Comparison of ENCODE assay signal across 17 mouse cellular contexts in genomic region chr3:33391765-33392540, GRCm38 (mm10).
DNase-seq lines count a peak whose midpoint lies in the region; ATAC-seq and TF ChIP-seq lines count a peak whose summit lies in the region.
"Had no signal": no experiment of that assay in that cellular context is flagged by ENCODE, and none has a peak within 500 bp of the region (broad histone marks: within the 10 kb centered on the region; RNA-seq: fewer than 3 reads in every experiment).

No protein-coding gene starts in this region.

- peak; percentile 36; the same call in 1 of the 2 replicates for ATAC-seq in heart, embryonic 12.5 days (ENCODE audit: insufficient number of reproducible peaks, low FRiP score)
- ATAC-seq in lung, embryonic 15.5 days (ENCODE audit: borderline replicate concordance, extremely low read depth, low FRiP score, low TSS enrichment): peak; percentile 67
- ATAC-seq in hindbrain, embryonic 15.5 days (ENCODE audit: low FRiP score, low read depth): peak; percentile 48; the same call in 1 of the 2 replicates
- peak; percentile 60; the same call in 1 of the 2 replicates for ATAC-seq in midbrain, postnatal 0 days (ENCODE audit: low FRiP score)
- ATAC-seq: forebrain, embryonic 13.5 days had no signal

- no peak for DNase-seq in heart, adult 2 months
- no peak for DNase-seq in lung, postnatal 14 days
- DNase-seq in midbrain, postnatal 0 days (ENCODE audit: low spot score): no peak
- DNase-seq in thymus, postnatal 4 days: no peak
- DNase-seq: adrenal gland, postnatal 10 days; cerebellum, adult 11 months; cerebellum, postnatal 36 days; gastrocnemius, postnatal 36 days; kidney, adult 11 months; kidney, postnatal 36 days; lung, adult 2 months; retina, postnatal 1 day; thymus, adult 2 months had no signal

- TF ChIP-seq CTCF in heart, adult 2 months (IDR thresholded peaks at IDR 0.05): no peak
- TF ChIP-seq CTCF in midbrain, postnatal 0 days (IDR thresholded peaks at IDR 0.05): no peak

- 80% methylated on average over 4 of the region's 4 CpGs for WGBS in heart, embryonic 12.5 days
- WGBS in heart, adult 2 months: 83% methylated on average over 4 of the region's 4 CpGs
- 67% methylated on average over 4 of the region's 4 CpGs for WGBS in lung, embryonic 15.5 days
- WGBS in hindbrain, embryonic 15.5 days: 95% methylated on average over 4 of the region's 4 CpGs
- WGBS in midbrain, postnatal 0 days: 94% methylated on average over 4 of the region's 4 CpGs

- no peaks in the 10 kb centered on the region for H3K27me3 ChIP-seq in heart, embryonic 12.5 days (replicated peaks)
- H3K27me3 ChIP-seq in heart, adult 2 months (ENCODE audit: control insufficient read depth, insufficient read depth, low read length): no peaks in the 10 kb centered on the region
- no peaks in the 10 kb centered on the region for H3K27me3 ChIP-seq in lung, embryonic 15.5 days
- no peaks in the 10 kb centered on the region for H3K27me3 ChIP-seq in hindbrain, embryonic 15.5 days
- no peaks in the 10 kb centered on the region for H3K27me3 ChIP-seq in midbrain, postnatal 0 days (ENCODE audit: insufficient read depth, low read length)
- H3K27me3 ChIP-seq: forebrain, embryonic 13.5 days had no signal

- no peak for TF ChIP-seq EP300 in heart, adult 2 months (IDR thresholded peaks at IDR 0.05; ENCODE audit: insufficient read depth, low read depth, low read length)

- no peak overlapping the region for H3K4me2 ChIP-seq in heart, embryonic 12.5 days
- H3K4me2 ChIP-seq in lung, embryonic 15.5 days: no peak overlapping the region
- no peak overlapping the region for H3K4me2 ChIP-seq in hindbrain, embryonic 15.5 days
- no peak overlapping the region for H3K4me2 ChIP-seq in midbrain, postnatal 0 days (ENCODE audit: low read depth, low read length, poor library complexity, severe bottlenecking)
- H3K4me2 ChIP-seq: forebrain, embryonic 13.5 days had no signal

- no peaks in the 10 kb centered on the region for H3K4me1 ChIP-seq in heart, embryonic 12.5 days (replicated peaks)
- H3K4me1 ChIP-seq in heart, adult 2 months (ENCODE audit: control insufficient read depth, insufficient read depth, low read length): no peaks in the 10 kb centered on the region; the same call in 1 of the 2 replicates
- H3K4me1 ChIP-seq in lung, embryonic 15.5 days: no peaks in the 10 kb centered on the region
- no peaks in the 10 kb centered on the region for H3K4me1 ChIP-seq in hindbrain, embryonic 15.5 days (replicated peaks)
- no peaks in the 10 kb centered on the region for H3K4me1 ChIP-seq in midbrain, postnatal 0 days (ENCODE audit: insufficient read depth, low read length)
- H3K4me1 ChIP-seq: forebrain, embryonic 13.5 days had no signal

- H3K9ac ChIP-seq in heart, embryonic 12.5 days: no peak overlapping the region
- H3K9ac ChIP-seq in heart, adult 2 months (ENCODE audit: low read depth, low read length): no peak overlapping the region
- no peak overlapping the region for H3K9ac ChIP-seq in lung, embryonic 15.5 days
- no peak overlapping the region for H3K9ac ChIP-seq in hindbrain, embryonic 15.5 days
- no peak overlapping the region for H3K9ac ChIP-seq in midbrain, postnatal 0 days (replicated peaks; ENCODE audit: low read length, poor library complexity, severe bottlenecking)
- H3K9ac ChIP-seq: forebrain, embryonic 13.5 days had no signal

- no peaks in the 10 kb centered on the region for H3K79me2 ChIP-seq in heart, adult 2 months (replicated peaks; ENCODE audit: control insufficient read depth, insufficient read depth, low read length)

- H3K4me3 ChIP-seq in heart, embryonic 12.5 days: no peak overlapping the region
- no peak overlapping the region for H3K4me3 ChIP-seq in heart, adult 2 months
- no peak overlapping the region for H3K4me3 ChIP-seq in lung, embryonic 15.5 days
- no peak overlapping the region for H3K4me3 ChIP-seq in hindbrain, embryonic 15.5 days
- no peak overlapping the region for H3K4me3 ChIP-seq in midbrain, postnatal 0 days (ENCODE audit: low read depth, low read length)
- H3K4me3 ChIP-seq: forebrain, embryonic 13.5 days had no signal

- H3K36me3 ChIP-seq in heart, embryonic 12.5 days: no peaks in the 10 kb centered on the region
- no peaks in the 10 kb centered on the region for H3K36me3 ChIP-seq in heart, adult 2 months (ENCODE audit: control insufficient read depth, insufficient read depth, low read length)
- H3K36me3 ChIP-seq in lung, embryonic 15.5 days: no peaks in the 10 kb centered on the region
- H3K36me3 ChIP-seq in hindbrain, embryonic 15.5 days: no peaks in the 10 kb centered on the region
- no peaks in the 10 kb centered on the region for H3K36me3 ChIP-seq in midbrain, postnatal 0 days (ENCODE audit: insufficient read depth, low read length)

- no peak for TF ChIP-seq POLR2A in heart, adult 2 months (IDR thresholded peaks at IDR 0.05; ENCODE audit: insufficient read depth, low read depth, low read length)

- H3K9me3 ChIP-seq in heart, embryonic 12.5 days (replicated peaks): no peaks in the 10 kb centered on the region
- H3K9me3 ChIP-seq in lung, embryonic 15.5 days: no peaks in the 10 kb centered on the region
- H3K9me3 ChIP-seq in hindbrain, embryonic 15.5 days: no peaks in the 10 kb centered on the region
- H3K9me3 ChIP-seq in midbrain, postnatal 0 days (ENCODE audit: low read length): no peaks in the 10 kb centered on the region
- H3K9me3 ChIP-seq: forebrain, embryonic 13.5 days had no signal

- intact Hi-C loops in heart, adult 2 months (cut with DNase I): no loop called here

- no peak overlapping the region for H3K27ac ChIP-seq in heart, embryonic 12.5 days (ENCODE audit: poor library complexity, severe bottlenecking)
- H3K27ac ChIP-seq in heart, adult 2 months: no peak overlapping the region
- no peak overlapping the region for H3K27ac ChIP-seq in lung, embryonic 15.5 days
- no peak overlapping the region for H3K27ac ChIP-seq in hindbrain, embryonic 15.5 days (replicated peaks)
- no peak overlapping the region for H3K27ac ChIP-seq in midbrain, postnatal 0 days (ENCODE audit: low read depth, low read length)
- H3K27ac ChIP-seq: forebrain, embryonic 13.5 days had no signal
